Mouse (Mus musculus) kidney, embryonic 16.5 days (tissue): ENCODE measurements around the gene Prdm1. TPM values are rescaled to one million over a fixed set of nuclear protein-coding genes. Genes with fewer than 3 reads are reported as not detected.
A peak's percentile ranks its signal among the peaks of the same experiment; 100 is the strongest.

ENCODE experiments used
- ATAC-seq: fragments of 200-750 bp; cut with Nextera tagmentation; 2 replicates; pipeline ENCODE4 v1.8.0; 2017; ENCODE audit warnings: moderate TSS enrichment; ENCODE audit not compliant: low FRiP score, low TSS enrichment
- H3K27ac ChIP-seq: fragments of 300-500 bp; sonication (generic); 2 replicates; pipeline ENCODE4 v1.5.1; 2014; ENCODE audit warnings: low read length
- H3K27me3 ChIP-seq: fragments of 300-500 bp; sonication (generic); 2 replicates; pipeline ENCODE4 v1.6.1; 2014; ENCODE audit warnings: low read length, control low read depth, mixed read lengths; ENCODE audit not compliant: insufficient read depth
- H3K36me3 ChIP-seq: fragments of 300-500 bp; sonication (generic); 2 replicates; pipeline ENCODE4 v1.6.1; 2014; ENCODE audit warnings: low read length, control low read depth, mixed read lengths; ENCODE audit not compliant: insufficient read depth
- H3K4me1 ChIP-seq: fragments of 300-500 bp; sonication (generic); 2 replicates; pipeline ENCODE4 v1.6.1; 2014; ENCODE audit warnings: low read length, control low read depth, mixed read lengths; ENCODE audit not compliant: insufficient read depth
- H3K4me2 ChIP-seq: fragments of 300-500 bp; sonication (generic); replicated peaks from 2 replicates; pipeline ENCODE4 v1.6.1; 2014; ENCODE audit warnings: low read depth, low read length
- H3K4me3 ChIP-seq: fragments of 300-500 bp; sonication (generic); 2 replicates; pipeline ENCODE4 v1.5.1; 2014; ENCODE audit warnings: mild to moderate bottlenecking, low read length
- H3K9ac ChIP-seq: fragments of 300-500 bp; sonication (generic); replicated peaks from 2 replicates; pipeline ENCODE4 v1.6.1; 2014; ENCODE audit warnings: low read length
- H3K9me3 ChIP-seq: fragments of 300-500 bp; sonication (generic); 2 replicates; pipeline ENCODE4 v1.6.1; 2016; ENCODE audit warnings: low read length, control low read depth
- WGBS: fragments of 180-500 bp; shearing (Covaris S2); extraction: QIAGEN DNeasy Blood & Tissue Kit; methylation state at CpG from one replicate; pipeline ENCODE4 v1.1.7; 2014; 5-methylcytosine and 5-hydroxymethylcytosine counted together
- polyA plus RNA-seq: library from polyadenylated mRNA; unstranded; fragments of >200 nt; fragmentation: Nextera tagmentation; extraction: Ambion mirVana; gene quantifications from 2 replicates; pipeline ENCODE4 v1.2.1, GENCODE M21; 2015

Prdm1 gene
- polyA plus RNA-seq, 1 experiment from 2014 or later = 2.9 TPM

DNA sequence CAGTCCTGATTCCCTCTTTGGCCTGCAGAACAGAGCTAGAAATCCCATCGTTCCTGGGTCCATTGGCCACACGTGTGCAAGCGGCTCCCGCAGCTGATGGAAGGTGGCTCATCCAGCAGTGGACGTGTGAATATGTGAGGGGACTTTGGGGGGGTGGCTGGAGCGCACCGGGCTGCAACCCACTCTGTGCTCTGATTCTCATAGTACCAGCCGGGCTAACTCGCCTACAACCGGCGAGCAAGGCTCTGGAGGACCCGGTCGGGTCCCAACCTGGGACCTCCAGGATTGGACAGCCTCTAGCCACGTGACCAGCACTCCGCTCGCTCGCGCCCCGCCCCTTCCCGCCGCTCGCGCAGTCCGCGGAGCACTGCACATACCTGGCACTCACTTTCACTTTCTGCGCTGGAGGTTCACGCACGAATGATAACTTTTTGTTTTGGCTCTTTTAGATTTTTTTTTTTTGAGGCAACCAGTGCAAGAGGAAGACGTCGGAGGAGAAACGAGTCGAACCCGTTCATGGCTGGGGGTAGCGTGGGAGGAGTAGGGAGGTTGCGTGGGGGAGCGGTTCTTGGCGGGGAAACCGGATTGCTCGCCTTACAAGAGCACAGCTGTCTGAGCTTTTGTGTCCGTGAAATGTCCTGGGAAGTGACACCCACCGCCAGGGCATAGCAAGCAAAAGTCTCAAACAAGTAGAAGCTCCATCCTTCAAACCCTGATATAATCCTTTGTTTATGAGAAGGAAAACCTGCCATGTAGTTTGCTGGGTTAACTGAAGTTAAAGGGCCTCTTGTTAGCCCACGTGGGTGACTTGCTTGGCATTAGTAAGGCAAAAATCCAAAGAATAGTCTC lies 1.1 kb upstream of the Prdm1 start:
- under 1% methylated on average over 42 of the region's 42 CpGs for WGBS

DNA sequence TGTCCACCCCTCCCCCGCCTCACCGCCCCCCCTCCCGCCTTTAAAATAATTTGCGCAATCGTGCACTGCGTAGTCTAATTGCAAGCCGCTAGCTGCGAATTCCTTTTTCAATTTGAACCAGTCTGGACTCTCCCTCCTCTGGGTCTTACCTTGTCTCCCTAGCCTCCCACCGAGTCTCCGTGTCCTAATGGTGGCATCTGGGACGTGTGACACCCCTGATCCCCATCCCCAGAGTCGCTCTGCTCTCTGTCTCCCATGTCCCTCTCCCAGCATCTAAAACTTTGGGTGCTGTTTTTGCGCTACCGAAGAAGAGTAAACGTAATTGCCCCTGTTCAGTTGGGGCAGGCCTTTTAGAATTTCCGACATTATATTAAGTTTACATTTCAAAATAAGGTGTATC lies 650 bp downstream of the Prdm1 start:
- peak overlapping the region; percentile 31 for H3K4me3 ChIP-seq
- no peak overlapping the region for H3K27ac ChIP-seq
- H3K27me3 ChIP-seq = peaks cover 61% of the 10 kb centered on the region
- no peaks in the 10 kb centered on the region for H3K36me3 ChIP-seq
- H3K9ac ChIP-seq = no peak overlapping the region
- 0 out of 2 replicates have a peak, but pooled peaks have one; percentile 1 for ATAC-seq
- WGBS = 2% methylated on average over 16 of the region's 16 CpGs
- peak overlapping the region; percentile 50 for H3K4me2 ChIP-seq
- H3K4me1 ChIP-seq = peaks cover 13% of the 10 kb centered on the region
- no peaks in the 10 kb centered on the region for H3K9me3 ChIP-seq

More for the DNA sequence above, 1.1 kb upstream of the Prdm1 start:
- peak; percentile 95 for ATAC-seq
- Histone ChIP-seq H3K9me3 (no peaks in the 10 kb centered on the region), H3K27me3 (peaks cover 61% of the 10 kb centered on the region), H3K9ac (peak overlapping the region; percentile 47), H3K4me2 (peak overlapping the region; percentile 82), H3K27ac (no peak overlapping the region), H3K36me3 (no peaks in the 10 kb centered on the region), H3K4me1 (peaks cover 13% of the 10 kb centered on the region), H3K4me3 (peak overlapping the region; percentile 64)

- H3K4me3 ChIP-seq = peak overlapping the region; percentile 31
- peak overlapping the region; percentile 50 for H3K4me2 ChIP-seq
- peaks cover 13% of the 10 kb centered on the region for H3K4me1 ChIP-seq
- WGBS = 2% methylated on average over 31 of the region's 31 CpGs
- no peaks in the 10 kb centered on the region for H3K36me3 ChIP-seq
- peaks cover 60% of the 10 kb centered on the region for H3K27me3 ChIP-seq
- 0 out of 2 replicates have a peak, but pooled peaks have one; percentile 25 for ATAC-seq
- H3K27ac ChIP-seq = no peak overlapping the region
- H3K9me3 ChIP-seq = no peaks in the 10 kb centered on the region
- no peak overlapping the region for H3K9ac ChIP-seq
Measured at GRCm38 (mm10) chr10:44526751-44527591, 1.3 kb downstream of the Prdm1 start.

DNA sequence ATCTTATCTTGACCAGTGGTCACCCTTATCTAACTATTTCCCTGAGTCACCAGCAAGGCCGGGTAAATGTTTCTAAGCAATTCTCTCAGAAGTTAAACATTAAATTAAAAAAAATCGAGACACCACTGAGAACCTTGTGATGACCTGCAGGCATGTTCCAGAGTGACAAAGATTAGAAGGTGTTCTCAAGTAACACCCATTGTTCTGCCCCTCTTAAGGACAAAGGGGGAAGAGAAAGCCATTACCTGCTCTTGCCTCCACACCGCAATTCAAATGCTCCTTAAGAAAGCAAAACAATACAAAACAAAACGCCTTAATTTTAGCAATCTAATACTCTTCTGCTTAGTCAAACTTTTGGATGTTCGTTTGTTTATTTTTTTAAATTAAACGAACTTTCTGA lies 8.1 kb downstream of the Prdm1 start:
- no peak overlapping the region for H3K27ac ChIP-seq
- no peaks in the 10 kb centered on the region for H3K9me3 ChIP-seq
- H3K4me3 ChIP-seq = no peak overlapping the region
- no peak for ATAC-seq
- no peaks in the 10 kb centered on the region for H3K36me3 ChIP-seq
- no peak overlapping the region for H3K9ac ChIP-seq
- H3K4me1 ChIP-seq = no peaks in the 10 kb centered on the region
- H3K27me3 ChIP-seq = peaks cover 19% of the 10 kb centered on the region
- no peak overlapping the region for H3K4me2 ChIP-seq
- 45% methylated on average over 6 of the region's 6 CpGs for WGBS

DNA sequence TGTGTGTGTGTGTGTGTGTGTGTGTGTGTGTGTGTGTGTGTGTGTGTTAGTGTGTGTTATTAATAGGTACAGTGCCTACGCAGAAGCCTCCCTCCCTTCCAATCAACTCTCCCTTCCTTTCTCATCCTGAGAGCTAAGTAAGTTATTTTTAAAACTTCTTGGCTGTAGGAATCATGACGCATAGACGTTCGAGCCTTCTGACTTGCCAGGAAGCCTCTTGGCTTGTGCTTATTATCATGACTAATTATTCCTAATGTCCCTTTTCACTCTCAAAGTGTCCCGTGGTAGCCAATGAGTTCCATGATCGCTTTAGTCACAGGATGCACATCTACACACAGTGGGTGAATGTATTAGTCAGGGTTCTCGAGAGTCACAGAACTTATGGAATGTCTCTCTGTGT lies 9.7 kb downstream of the Prdm1 start:
- peaks cover 8% of the 10 kb centered on the region; the same call in 1 of the 2 replicates for H3K27me3 ChIP-seq
- 77% methylated on average over 7 of the region's 7 CpGs for WGBS
- H3K4me1 ChIP-seq = no peaks in the 10 kb centered on the region
- no peak for ATAC-seq
- H3K9ac ChIP-seq = no peak overlapping the region
- no peak overlapping the region for H3K4me2 ChIP-seq
- H3K4me3 ChIP-seq = no peak overlapping the region
- no peaks in the 10 kb centered on the region for H3K36me3 ChIP-seq
- H3K27ac ChIP-seq = no peak overlapping the region
- no peaks in the 10 kb centered on the region for H3K9me3 ChIP-seq

- no peaks in the 10 kb centered on the region for H3K9me3 ChIP-seq
- H3K27ac ChIP-seq = no peak overlapping the region
- no peaks in the 10 kb centered on the region; the same call in 1 of the 2 replicates for H3K27me3 ChIP-seq
- H3K4me2 ChIP-seq = no peak overlapping the region
- no peak for ATAC-seq
- no peaks in the 10 kb centered on the region for H3K4me1 ChIP-seq
- H3K9ac ChIP-seq = no peak overlapping the region
- H3K36me3 ChIP-seq = no peaks in the 10 kb centered on the region
- WGBS = 85% methylated on average over 5 of the region's 5 CpGs
- no peak overlapping the region for H3K4me3 ChIP-seq
Measured at GRCm38 (mm10) chr10:44513108-44513507, 15.2 kb downstream of the Prdm1 start.

DNA sequence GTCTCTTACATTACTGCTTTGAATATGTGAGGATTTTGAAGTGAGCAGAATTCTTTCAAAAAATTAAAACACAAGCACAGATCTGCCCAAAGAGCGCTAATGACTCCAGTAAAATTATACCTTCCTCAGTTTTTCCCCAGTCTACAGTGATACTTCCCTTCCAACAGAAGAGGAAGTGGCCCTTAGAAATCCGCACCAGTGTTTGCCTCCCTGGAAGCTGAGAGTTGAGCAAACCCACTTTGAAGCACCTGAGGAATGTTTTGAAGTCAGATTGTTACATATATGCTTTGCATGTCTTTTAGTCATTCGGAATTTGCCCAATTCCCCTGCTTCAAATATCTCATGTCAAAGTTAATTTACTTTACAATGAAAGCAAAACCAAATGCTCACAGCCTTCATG lies 17.3 kb downstream of the Prdm1 start:
- WGBS = 79% methylated on average over 3 of the region's 3 CpGs

DNA sequence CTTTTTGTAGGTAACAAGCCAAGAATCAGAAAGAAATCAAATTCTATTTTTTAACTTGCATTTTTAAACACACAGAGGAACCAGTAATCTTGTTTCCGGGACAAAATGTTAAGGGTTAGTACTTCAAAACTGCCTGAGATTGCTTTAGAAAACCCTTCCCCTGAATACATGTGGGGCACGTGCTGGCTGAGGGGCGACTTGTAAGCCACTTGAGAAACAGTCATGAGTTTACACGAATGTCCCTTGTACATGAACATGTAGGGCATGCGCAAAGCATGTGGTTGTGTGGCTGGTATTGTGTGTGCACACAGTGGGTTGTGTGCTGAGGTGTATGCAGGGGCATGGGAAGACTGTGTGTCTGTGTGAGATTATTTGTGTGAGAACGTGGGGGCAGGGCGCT lies 19.7 kb downstream of the Prdm1 start:
- ATAC-seq = no peak
- Histone ChIP-seq H3K4me3 (no peak overlapping the region), H3K4me2 (no peak overlapping the region), H3K9me3 (no peaks in the 10 kb centered on the region), H3K27ac (no peak overlapping the region), H3K27me3 (no peaks in the 10 kb centered on the region; the same call in 1 of the 2 replicates), H3K4me1 (no peaks in the 10 kb centered on the region), H3K9ac (no peak overlapping the region), H3K36me3 (no peaks in the 10 kb centered on the region)
- WGBS = 93% methylated on average over 7 of the region's 7 CpGs

More for the DNA sequence above, 17.3 kb downstream of the Prdm1 start:
- H3K9me3 ChIP-seq = no peaks in the 10 kb centered on the region
- no peaks in the 10 kb centered on the region for H3K4me1 ChIP-seq
- no peak overlapping the region for H3K4me2 ChIP-seq
- H3K4me3 ChIP-seq = no peak overlapping the region
- H3K27ac ChIP-seq = no peak overlapping the region
- no peak for ATAC-seq
- H3K27me3 ChIP-seq = no peaks in the 10 kb centered on the region; the same call in 1 of the 2 replicates
- H3K36me3 ChIP-seq = no peaks in the 10 kb centered on the region
- no peak overlapping the region for H3K9ac ChIP-seq

DNA sequence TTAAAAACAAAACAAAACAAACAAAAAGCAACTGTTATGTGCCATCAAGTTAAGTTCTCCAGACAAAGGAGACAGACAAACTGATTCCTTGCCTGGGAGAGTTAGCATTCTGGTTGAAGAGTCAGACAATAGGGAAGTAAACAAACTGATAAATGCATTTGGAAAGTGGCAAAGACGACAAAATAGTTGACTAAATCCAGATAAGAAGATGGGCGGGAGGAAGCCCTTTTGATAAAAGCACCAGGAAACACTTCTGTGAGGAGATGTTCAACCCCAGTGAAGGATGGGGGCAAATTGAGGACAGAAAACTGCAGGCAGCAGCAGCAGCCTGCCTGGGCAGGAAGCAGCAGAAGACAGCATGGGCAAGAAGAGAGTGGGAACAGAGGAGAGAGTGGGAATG lies 20.3 kb downstream of the Prdm1 start:
- Histone ChIP-seq H3K36me3 (no peaks in the 10 kb centered on the region), H3K4me1 (no peaks in the 10 kb centered on the region), H3K4me3 (no peak overlapping the region), H3K27me3 (no peaks in the 10 kb centered on the region; the same call in 1 of the 2 replicates), H3K9ac (no peak overlapping the region), H3K27ac (no peak overlapping the region), H3K4me2 (no peak overlapping the region), H3K9me3 (no peaks in the 10 kb centered on the region)
- no peak for ATAC-seq
- WGBS = 57% methylated on average over 2 of the region's 2 CpGs
